Mouse (Mus musculus) ES-Bruce4 (cell line): ENCODE data around the gene Il9r.

Experiments used
- CTCF ChIP-seq: IDR thresholded peaks from one replicate; pipeline ENCODE4 v1.8.1; 2011; ENCODE audit warnings: low read depth, low read length
- POLR2A ChIP-seq: IDR thresholded peaks from one replicate; pipeline ENCODE4 v1.8.1; 2011; ENCODE audit warnings: low read length; ENCODE audit not compliant: insufficient read depth

GRCm38 (mm10) chr11:32241391-32241790 is 41.3 kb upstream of the Il9r start:
- TF ChIP-seq CTCF = no peak
- no peak for TF ChIP-seq POLR2A
